ENCODE assay signal across 11 mouse cellular contexts in genomic region chr13:99940601-99941000, GRCm38 (mm10). TPM values are rescaled to one million over a fixed set of nuclear protein-coding genes. Genes with fewer than 3 reads are reported as not detected.
DNase-seq lines count a peak whose midpoint lies in the region; ATAC-seq lines count a peak whose summit lies in the region.
"Had no signal": no experiment of that assay in that cellular context is flagged by ENCODE, and none has a peak within 500 bp of the region (broad histone marks: within the 10 kb centered on the region; RNA-seq: fewer than 3 reads in every experiment).

No protein-coding gene starts in this region.

- H3K9me3 ChIP-seq in hindbrain, embryonic 14.5 days (ENCODE audit: control insufficient read depth, low read length), result no peaks in the 10 kb centered on the region
- no peaks in the 10 kb centered on the region for H3K9me3 ChIP-seq in midbrain, embryonic 15.5 days

- peak overlapping the region; percentile 23 for H3K27ac ChIP-seq in hindbrain, embryonic 14.5 days
- H3K27ac ChIP-seq in midbrain, embryonic 15.5 days, result peak overlapping the region; percentile 58; the same call in 1 of the 2 replicates

- no peak overlapping the region for H3K4me3 ChIP-seq in hindbrain, embryonic 14.5 days (replicated peaks; ENCODE audit: low read length)
- no peak overlapping the region for H3K4me3 ChIP-seq in midbrain, embryonic 15.5 days

- no peaks in the 10 kb centered on the region for H3K27me3 ChIP-seq in hindbrain, embryonic 14.5 days (ENCODE audit: control insufficient read depth, insufficient read depth, low read length)
- H3K27me3 ChIP-seq in midbrain, embryonic 15.5 days (replicated peaks), result no peaks in the 10 kb centered on the region
- H3K27me3 ChIP-seq: Patski had no signal

- DNase-seq in ES-CJ7 (ENCODE audit: low read depth, low spot score), result peak; percentile 61
- DNase-seq in embryo, embryonic 10.5 days (ENCODE audit: low spot score), result peak; percentile 74
- peak; percentile 67 for DNase-seq in hindbrain, embryonic 14.5 days (ENCODE audit: low spot score)
- no peak for DNase-seq in gastrocnemius, postnatal 25 days
- no peak for DNase-seq in thymus, postnatal 10 days (ENCODE audit: low spot score in 2 of 2)
- no peak for DNase-seq in c-Kit-positive CD71-positive TER-119-positive erythroid progenitor cells, embryonic 14.5 days (ENCODE audit: low spot score)
- DNase-seq in urinary bladder, postnatal 10 days (ENCODE audit: low spot score), result no peak
- DNase-seq: heart, postnatal 36 days had no signal

- peak; percentile 89 for ATAC-seq in hindbrain, embryonic 14.5 days (ENCODE audit: low FRiP score)
- peak; percentile 95 for ATAC-seq in midbrain, embryonic 15.5 days (replicated peaks)
- ATAC-seq: Patski had no signal

- H3K4me1 ChIP-seq in hindbrain, embryonic 14.5 days (replicated peaks; ENCODE audit: control insufficient read depth, insufficient read depth, low read length), result peaks cover 21% of the 10 kb centered on the region
- H3K4me1 ChIP-seq in midbrain, embryonic 15.5 days, result peaks cover 23% of the 10 kb centered on the region

- H3K36me3 ChIP-seq in hindbrain, embryonic 14.5 days (replicated peaks; ENCODE audit: control insufficient read depth, insufficient read depth), result 0 out of 2 replicates have a peak, but pooled peaks cover 4% of the 10 kb centered on the region
- H3K36me3 ChIP-seq in midbrain, embryonic 15.5 days (replicated peaks), result no peaks in the 10 kb centered on the region

- no peak overlapping the region for H3K4me2 ChIP-seq in hindbrain, embryonic 14.5 days (replicated peaks)
- H3K4me2 ChIP-seq in midbrain, embryonic 15.5 days, result no peak overlapping the region; the same call in 1 of the 2 replicates

- no peak overlapping the region for H3K9ac ChIP-seq in hindbrain, embryonic 14.5 days
- H3K9ac ChIP-seq in midbrain, embryonic 15.5 days, result no peak overlapping the region

- 13% methylated on average over 2 of the region's 2 CpGs for WGBS in hindbrain, embryonic 14.5 days
- WGBS in midbrain, embryonic 15.5 days, result 11% methylated on average over 2 of the region's 2 CpGs

RNA-seq across cellular contexts. Expression of gene Cartpt, which starts 39.7 kb away (rescaled TPM):
- polyA plus RNA-seq in hindbrain, embryonic 14.5 days (2014; fragmentation: Nextera tagmentation; extraction: Ambion mirVana), result 25.8 and 34.3 TPM in 2 replicates
- polyA plus RNA-seq in midbrain, embryonic 15.5 days (2015; fragmentation: Nextera tagmentation; extraction: Ambion mirVana), result 16.8 and 19.2 TPM in 2 replicates
- total RNA-seq in gastrocnemius, postnatal 25 days (2021), result not detected
- total RNA-seq: heart, postnatal 36 days; liver, adult 2 months had no signal
- polyA plus RNA-seq: liver, adult 2 months; Patski had no signal

Comparison
In these comparisons a context has a peak if more than half of its experiments do, and no peak if none do; other contexts are left out.
1. DNase-seq: peak in ES-CJ7 (single experiment), embryo, embryonic 10.5 days (single experiment) and hindbrain, embryonic 14.5 days (single experiment); none in gastrocnemius, postnatal 25 days (single experiment), thymus, postnatal 10 days (0 of 2), c-Kit-positive CD71-positive TER-119-positive erythroid progenitor cells, embryonic 14.5 days (single experiment) and urinary bladder, postnatal 10 days (single experiment).